Mouse (Mus musculus): ENCODE results near the gene Tmem230. TPM values are rescaled to one million over a fixed set of nuclear protein-coding genes. Genes with fewer than 3 reads are reported as not detected.

Tmem230 gene
- polyA plus RNA-seq, 1 experiment from 2014 or later, result 40.3 TPM

- H3K36me3 ChIP-seq, result no peaks in the 10 kb centered on the region
- 82% methylated on average over 7 of the region's 7 CpGs for WGBS
- no peaks in the 10 kb centered on the region for H3K27me3 ChIP-seq (ENCODE audit: low read depth, poor library complexity, severe bottlenecking)
- no peak for DNase-seq (ENCODE audit: low spot score)
- H3K9me3 ChIP-seq (replicated peaks), result no peaks in the 10 kb centered on the region
- H3K4me3 ChIP-seq, result no peak overlapping the region
- no peaks in the 10 kb centered on the region for H3K4me1 ChIP-seq
- no peak overlapping the region for H3K27ac ChIP-seq (replicated peaks)
Measured at GRCm38 (mm10) chr2:132235975-132236374, 11.6 kb downstream of the Tmem230 start.

DNA sequence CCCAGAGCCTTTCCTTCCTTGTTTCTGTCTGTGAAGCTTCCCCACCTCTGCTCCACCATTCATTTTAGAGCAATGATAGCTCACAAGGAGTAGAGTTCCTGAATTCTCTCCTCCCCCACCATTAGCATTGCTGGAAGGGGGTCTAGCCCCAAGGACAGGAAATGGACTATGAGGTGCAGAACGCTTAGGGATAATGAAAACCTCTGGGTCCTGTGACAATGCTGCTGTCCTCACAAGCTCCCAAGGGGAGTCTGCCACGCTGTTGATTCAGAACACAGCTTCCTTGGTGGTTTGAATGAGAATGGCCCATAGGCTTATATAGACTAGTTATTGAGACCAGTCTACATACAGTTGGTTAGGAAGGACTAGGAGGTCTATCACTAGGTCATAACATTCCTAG is 12.3 kb downstream of the Tmem230 start:
- Histone ChIP-seq H3K27me3 (ENCODE audit: low read depth, poor library complexity, severe bottlenecking) (no peaks in the 10 kb centered on the region), H3K4me3 (no peak overlapping the region), H3K27ac (replicated peaks) (no peak overlapping the region), H3K4me1 (no peaks in the 10 kb centered on the region), H3K36me3 (no peaks in the 10 kb centered on the region), H3K9me3 (replicated peaks) (no peaks in the 10 kb centered on the region)
- DNase-seq (ENCODE audit: low spot score), result no peak
- 57% methylated on average over 2 of the region's 2 CpGs for WGBS

DNA sequence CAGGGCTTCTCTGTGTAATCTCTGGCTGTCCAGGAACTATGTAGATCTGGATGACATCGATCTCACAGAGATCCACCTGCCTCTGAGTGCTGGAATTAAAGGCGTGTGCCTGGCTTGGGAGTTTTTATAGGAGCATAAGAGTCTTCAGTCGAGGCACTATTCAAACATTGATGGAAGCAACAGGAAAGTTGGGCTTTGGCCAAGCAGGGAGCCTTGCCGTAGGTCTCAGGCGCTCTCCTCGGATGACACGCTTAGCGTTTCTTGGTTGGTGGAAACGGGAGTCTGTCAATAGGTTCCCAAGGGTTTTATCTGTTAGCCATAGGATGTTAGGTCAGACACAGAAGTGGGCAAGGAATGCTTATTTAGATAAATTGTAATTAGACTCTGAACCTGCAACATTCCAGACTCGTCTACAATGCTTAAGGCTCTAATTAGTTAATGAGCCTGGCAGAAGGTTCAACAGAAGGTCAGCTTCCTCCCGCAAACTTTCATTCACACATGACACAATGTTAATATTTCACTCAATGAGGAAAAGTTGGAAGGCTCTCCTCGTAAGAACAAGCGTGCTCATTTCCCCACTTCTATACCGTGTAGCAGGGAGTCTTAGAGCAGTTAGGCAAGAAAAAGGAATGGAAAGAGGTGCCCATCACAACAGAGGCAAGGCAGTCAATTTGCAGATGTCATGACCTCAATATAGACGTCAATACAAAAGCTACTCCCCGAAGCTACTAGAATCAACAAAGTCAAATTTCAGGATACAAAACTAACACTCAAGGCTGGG is 13.4 kb downstream of the Tmem230 start:
- 82% methylated on average over 16 of the region's 16 CpGs for WGBS
- no peak overlapping the region for H3K27ac ChIP-seq (replicated peaks)
- H3K4me3 ChIP-seq, result no peak overlapping the region
- no peaks in the 10 kb centered on the region for H3K27me3 ChIP-seq (ENCODE audit: low read depth, poor library complexity, severe bottlenecking)
- H3K4me1 ChIP-seq, result no peaks in the 10 kb centered on the region
- no peaks in the 10 kb centered on the region for H3K9me3 ChIP-seq (replicated peaks)
- H3K36me3 ChIP-seq, result no peaks in the 10 kb centered on the region
- no peak for DNase-seq (ENCODE audit: low spot score)

GRCm38 (mm10) chr2:132232413-132232945 is 15.1 kb downstream of the Tmem230 start:
- Histone ChIP-seq H3K36me3 (no peaks in the 10 kb centered on the region), H3K4me1 (no peaks in the 10 kb centered on the region), H3K27me3 (ENCODE audit: low read depth, poor library complexity, severe bottlenecking) (no peaks in the 10 kb centered on the region), H3K4me3 (no peak overlapping the region), H3K27ac (replicated peaks) (no peak overlapping the region), H3K9me3 (replicated peaks) (no peaks in the 10 kb centered on the region)
- DNase-seq (ENCODE audit: low spot score), result no peak
- 82% methylated on average over 3 of the region's 3 CpGs for WGBS

GRCm38 (mm10) chr2:132224359-132224758 is 23.2 kb downstream of the Tmem230 start:
- WGBS, result 87% methylated on average over 4 of the region's 4 CpGs
- H3K9me3 ChIP-seq (replicated peaks), result no peaks in the 10 kb centered on the region
- H3K4me1 ChIP-seq, result no peaks in the 10 kb centered on the region
- H3K27me3 ChIP-seq (ENCODE audit: low read depth, poor library complexity, severe bottlenecking), result no peaks in the 10 kb centered on the region
- no peak overlapping the region for H3K4me3 ChIP-seq
- H3K36me3 ChIP-seq, result no peaks in the 10 kb centered on the region
- no peak for DNase-seq (ENCODE audit: low spot score)
- no peak overlapping the region for H3K27ac ChIP-seq (replicated peaks)

- no peak overlapping the region for H3K4me3 ChIP-seq
- no peak overlapping the region for H3K27ac ChIP-seq (replicated peaks)
- H3K36me3 ChIP-seq, result no peaks in the 10 kb centered on the region
- DNase-seq (ENCODE audit: low spot score), result no peak
- WGBS, result 82% methylated on average over 11 of the region's 11 CpGs
- H3K27me3 ChIP-seq (ENCODE audit: low read depth, poor library complexity, severe bottlenecking), result no peaks in the 10 kb centered on the region
- H3K9me3 ChIP-seq (replicated peaks), result no peaks in the 10 kb centered on the region
- no peaks in the 10 kb centered on the region for H3K4me1 ChIP-seq
Measured at GRCm38 (mm10) chr2:132221611-132222073, 26.0 kb downstream of the Tmem230 start.

GRCm38 (mm10) chr2:132211995-132212656 is 35.5 kb downstream of the Tmem230 start:
- WGBS, result 92% methylated on average over 5 of the region's 5 CpGs
- no peaks in the 10 kb centered on the region for H3K36me3 ChIP-seq

GRCm38 (mm10) chr2:132210806-132211312 is 36.7 kb downstream of the Tmem230 start:
- Histone ChIP-seq H3K4me3 (no peak overlapping the region), H3K27ac (replicated peaks) (no peak overlapping the region), H3K27me3 (ENCODE audit: low read depth, poor library complexity, severe bottlenecking) (no peaks in the 10 kb centered on the region), H3K9me3 (replicated peaks) (no peaks in the 10 kb centered on the region), H3K36me3 (no peaks in the 10 kb centered on the region), H3K4me1 (no peaks in the 10 kb centered on the region)
- 90% methylated on average over 9 of the region's 9 CpGs for WGBS
- DNase-seq (ENCODE audit: low spot score), result no peak

More at GRCm38 (mm10) chr2:132211995-132212656, 35.5 kb downstream of the Tmem230 start:
- H3K4me1 ChIP-seq, result no peaks in the 10 kb centered on the region
- no peak overlapping the region for H3K27ac ChIP-seq (replicated peaks)
- DNase-seq (ENCODE audit: low spot score), result no peak
- H3K27me3 ChIP-seq (ENCODE audit: low read depth, poor library complexity, severe bottlenecking), result no peaks in the 10 kb centered on the region
- no peaks in the 10 kb centered on the region for H3K9me3 ChIP-seq (replicated peaks)
- H3K4me3 ChIP-seq, result no peak overlapping the region

- DNase-seq (ENCODE audit: low spot score), result no peak
- Histone ChIP-seq H3K36me3 (no peaks in the 10 kb centered on the region), H3K4me3 (no peak overlapping the region), H3K27ac (replicated peaks) (no peak overlapping the region), H3K9me3 (replicated peaks) (no peaks in the 10 kb centered on the region), H3K4me1 (no peaks in the 10 kb centered on the region), H3K27me3 (ENCODE audit: low read depth, poor library complexity, severe bottlenecking) (no peaks in the 10 kb centered on the region)
- WGBS, result 87% methylated on average over 8 of the region's 8 CpGs
Measured at GRCm38 (mm10) chr2:132208246-132208881, 39.2 kb downstream of the Tmem230 start.

DNA sequence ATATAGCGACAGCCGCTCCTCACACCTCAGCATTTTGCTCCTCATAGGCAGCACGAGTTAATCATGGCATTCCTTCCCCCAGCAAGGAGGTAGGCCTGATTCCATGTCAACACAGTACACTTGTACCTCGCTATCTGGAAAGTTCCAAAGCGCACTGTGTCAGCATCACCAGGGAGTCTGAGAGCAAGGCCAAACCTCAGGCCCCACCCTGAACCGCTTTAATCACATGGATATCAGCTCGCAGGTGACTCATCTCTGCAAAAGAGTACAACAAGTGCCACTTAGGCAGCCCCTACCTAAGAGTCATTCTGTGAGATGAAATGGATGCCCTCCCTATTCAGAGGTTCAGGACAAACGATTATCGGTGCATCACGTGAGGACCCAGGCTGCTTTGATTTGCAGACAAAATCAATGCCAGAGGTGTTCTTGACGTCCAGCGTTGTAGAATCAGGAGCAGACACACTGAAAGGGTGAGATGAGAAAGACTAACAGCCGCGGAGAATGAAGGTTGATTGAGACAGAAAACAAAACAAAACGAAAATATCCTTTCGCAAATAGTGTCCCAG is 41.2 kb downstream of the Tmem230 start:
- H3K27me3 ChIP-seq (ENCODE audit: low read depth, poor library complexity, severe bottlenecking), result no peaks in the 10 kb centered on the region
- H3K4me3 ChIP-seq, result no peak overlapping the region
- H3K4me1 ChIP-seq, result no peaks in the 10 kb centered on the region
- H3K9me3 ChIP-seq (replicated peaks), result no peaks in the 10 kb centered on the region
- no peak overlapping the region for H3K27ac ChIP-seq (replicated peaks)
- DNase-seq (ENCODE audit: low spot score), result no peak
- no peaks in the 10 kb centered on the region for H3K36me3 ChIP-seq
- 88% methylated on average over 16 of the region's 16 CpGs for WGBS

- Histone ChIP-seq H3K27ac (replicated peaks) (no peak overlapping the region), H3K9me3 (replicated peaks) (no peaks in the 10 kb centered on the region), H3K4me3 (no peak overlapping the region), H3K27me3 (ENCODE audit: low read depth, poor library complexity, severe bottlenecking) (no peaks in the 10 kb centered on the region), H3K4me1 (no peaks in the 10 kb centered on the region), H3K36me3 (no peaks in the 10 kb centered on the region)
- DNase-seq (ENCODE audit: low spot score), result no peak
- WGBS, result 82% methylated on average over 4 of the region's 4 CpGs
Measured at GRCm38 (mm10) chr2:132205549-132205948, 42.1 kb downstream of the Tmem230 start.

DNA sequence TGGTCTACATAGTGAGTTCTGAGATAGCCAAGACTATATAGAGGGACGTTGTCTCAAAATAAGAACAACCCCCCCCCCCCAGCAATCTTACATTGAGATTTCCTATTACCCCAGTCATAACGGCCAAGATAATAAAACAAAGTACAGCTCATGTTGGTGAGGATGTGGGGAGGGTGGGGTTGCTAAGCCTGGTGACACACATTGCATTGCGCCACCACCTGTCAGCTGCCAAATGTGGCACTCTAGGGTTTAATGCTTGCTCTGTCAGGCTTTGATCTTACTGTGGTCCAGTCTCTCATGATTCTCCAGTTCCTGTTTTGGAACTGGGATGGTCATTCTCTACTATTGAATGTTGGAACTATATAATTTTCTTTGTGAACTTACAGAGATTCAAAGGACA is 43.8 kb downstream of the Tmem230 start:
- Histone ChIP-seq H3K4me3 (no peak overlapping the region), H3K27me3 (ENCODE audit: low read depth, poor library complexity, severe bottlenecking) (no peaks in the 10 kb centered on the region), H3K27ac (replicated peaks) (no peak overlapping the region), H3K36me3 (no peaks in the 10 kb centered on the region), H3K9me3 (replicated peaks) (no peaks in the 10 kb centered on the region), H3K4me1 (peaks cover 2% of the 10 kb centered on the region)
- no peak for DNase-seq (ENCODE audit: low spot score)
- 85% methylated on average over 3 of the region's 3 CpGs for WGBS
